Mouse (Mus musculus) liver, embryonic 13.5 days (tissue): ENCODE measurements around the gene Olfr970. TPM values are rescaled to one million over a fixed set of nuclear protein-coding genes. Genes with fewer than 3 reads are reported as not detected.
"Not testable (repeated sequence)": the region's sequence is repeated elsewhere in the genome, so short reads cannot be mapped to it uniquely, and the experiment has no call there.

Experiments used
- ATAC-seq: fragments of 200-750 bp; cut with Nextera tagmentation; 2 replicates; pipeline ENCODE4 v1.8.0; 2017; ENCODE audit warnings: low read depth, mild to moderate bottlenecking, moderate number of reproducible peaks, moderate library complexity
- DNase-seq: peaks from one replicate; pipeline ENCODE4 v3.0.0; 2022
- H3K27ac ChIP-seq: fragments of 300-500 bp; sonication (generic); 2 replicates; pipeline ENCODE4 v1.5.1; 2015; ENCODE audit warnings: moderate library complexity, mild to moderate bottlenecking, inconsistent platforms
- H3K27me3 ChIP-seq: fragments of 300-500 bp; sonication (generic); 2 replicates; pipeline ENCODE4 v1.6.1; 2015; ENCODE audit warnings: mild to moderate bottlenecking, inconsistent platforms
- H3K36me3 ChIP-seq: fragments of 300-500 bp; sonication (generic); 2 replicates; pipeline ENCODE4 v1.6.1; 2015; ENCODE audit warnings: mild to moderate bottlenecking, inconsistent platforms
- H3K4me1 ChIP-seq: fragments of 300-500 bp; sonication (generic); replicated peaks from 2 replicates; pipeline ENCODE4 v1.6.1; 2015; ENCODE audit warnings: inconsistent platforms
- H3K4me2 ChIP-seq: fragments of 300-500 bp; sonication (generic); 2 replicates; pipeline ENCODE4 v1.6.1; 2015; ENCODE audit warnings: inconsistent platforms, mild to moderate bottlenecking, moderate library complexity
- H3K4me3 ChIP-seq: fragments of 300-500 bp; sonication (generic); replicated peaks from 2 replicates; pipeline ENCODE4 v1.5.1; 2015; ENCODE audit warnings: mild to moderate bottlenecking, inconsistent platforms
- H3K9ac ChIP-seq: fragments of 300-500 bp; sonication (generic); 2 replicates; pipeline ENCODE4 v1.6.1; 2015; ENCODE audit warnings: mild to moderate bottlenecking, inconsistent platforms
- H3K9me3 ChIP-seq: fragments of 300-500 bp; sonication (generic); replicated peaks from 2 replicates; pipeline ENCODE4 v1.6.1; 2016; ENCODE audit warnings: inconsistent platforms
- WGBS: fragments of 180-500 bp; shearing (Covaris S2); methylation state at CpG from one replicate; pipeline ENCODE4 v1.1.7; 2015; ENCODE audit not compliant: insufficient replicate concordance; 5-methylcytosine and 5-hydroxymethylcytosine counted together
- polyA plus RNA-seq: library from polyadenylated mRNA; unstranded; fragments of >200 nt; fragmentation: Nextera tagmentation; extraction: Ambion mirVana; gene quantifications from 2 replicates; pipeline ENCODE4 v1.2.1, GENCODE M21; 2015

Gene Olfr970
- polyA plus RNA-seq, result not detected in 2 replicates

DNA sequence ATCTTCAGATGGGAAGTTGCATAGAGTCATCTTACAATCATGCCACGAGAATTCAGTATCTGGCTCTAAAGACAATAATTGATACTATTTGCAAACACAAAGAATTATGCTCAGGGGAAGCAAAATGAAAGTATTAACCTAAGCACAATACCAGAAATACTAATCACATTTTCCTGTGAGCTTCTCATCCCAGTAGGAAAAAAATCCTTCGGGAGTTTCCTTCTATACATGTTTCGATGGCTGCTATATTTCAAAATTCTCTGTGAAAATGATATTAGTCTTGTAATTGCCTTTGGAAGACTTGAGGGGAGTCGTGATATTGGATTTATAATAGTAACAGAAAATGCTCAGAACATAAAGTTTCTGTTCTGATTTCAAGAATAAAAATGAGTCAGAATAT, at the start of gene Olfr970:
Gene Olfr970 (plus strand): TSS at position 301 of the 400 bp plus-strand sequence.
- no peaks in the 10 kb centered on the region for H3K4me1 ChIP-seq
- no peak within 1 kb of the TSS for H3K4me2 ChIP-seq
- H3K27ac ChIP-seq, result no peak within 1 kb of the TSS
- H3K9me3 ChIP-seq, result no peaks in the 10 kb centered on the region
- H3K4me3 ChIP-seq, result no peak within 1 kb of the TSS
- ATAC-seq (no peak), DNase-seq (no peak)
- H3K9ac ChIP-seq, result no peak within 1 kb of the TSS
- WGBS, result 58% methylated on average over 4 of the region's 4 CpGs
- H3K36me3 ChIP-seq, result no peaks in the 10 kb centered on the region
- no peaks in the 10 kb centered on the region for H3K27me3 ChIP-seq

DNA sequence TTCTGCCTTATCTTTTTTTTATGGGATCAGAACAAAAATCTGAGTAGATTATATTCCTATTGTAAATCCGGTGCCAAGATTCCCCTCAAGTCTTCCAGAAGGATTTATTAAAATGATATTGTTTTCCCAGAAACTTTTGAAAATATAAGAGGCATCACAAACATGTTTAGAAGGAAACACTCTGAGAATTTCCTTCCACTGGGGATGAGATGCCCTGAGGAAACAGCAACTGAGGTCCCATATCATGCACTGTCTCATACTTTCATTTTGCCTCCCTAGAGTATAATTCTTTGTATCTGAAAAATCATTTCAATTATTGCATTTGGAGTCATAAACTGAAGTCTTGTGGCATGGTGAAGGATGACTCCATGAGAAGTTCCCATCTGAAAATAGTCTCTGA, 25.5 kb upstream of the Olfr970 start, which contains the start of gene Olfr968:
Gene Olfr968 (minus strand): TSS at position 101 of the 400 bp plus-strand sequence.
- Histone ChIP-seq H3K4me1 (no peaks in the 10 kb centered on the region), H3K9ac (no peak within 1 kb of the TSS), H3K27me3 (no peaks in the 10 kb centered on the region), H3K4me3 (no peak within 1 kb of the TSS), H3K4me2 (no peak within 1 kb of the TSS), H3K27ac (no peak within 1 kb of the TSS), H3K36me3 (no peaks in the 10 kb centered on the region), H3K9me3 (no peaks in the 10 kb centered on the region)
- WGBS, result 46% methylated on average over 1 of the region's 1 CpGs
- DNase-seq, result no peak
- ATAC-seq, result no peak

- Histone ChIP-seq H3K27ac (no peak within 1 kb of the TSS), H3K9me3 (no peaks in the 10 kb centered on the region), H3K4me3 (no peak within 1 kb of the TSS), H3K36me3 (no peaks in the 10 kb centered on the region), H3K27me3 (no peaks in the 10 kb centered on the region), H3K9ac (no peak within 1 kb of the TSS), H3K4me1 (no peaks in the 10 kb centered on the region), H3K4me2 (no peak within 1 kb of the TSS)
- DNase-seq (no peak), ATAC-seq (no peak)
- 45% methylated on average over 2 of the region's 2 CpGs for WGBS
Observed at GRCm38 (mm10) chr9:39790558-39790957, 18.1 kb upstream of the Olfr970 start, which contains the start of gene Olfr969. Gene Olfr969, plus strand, starts transcription at chr9:39790945.

DNA sequence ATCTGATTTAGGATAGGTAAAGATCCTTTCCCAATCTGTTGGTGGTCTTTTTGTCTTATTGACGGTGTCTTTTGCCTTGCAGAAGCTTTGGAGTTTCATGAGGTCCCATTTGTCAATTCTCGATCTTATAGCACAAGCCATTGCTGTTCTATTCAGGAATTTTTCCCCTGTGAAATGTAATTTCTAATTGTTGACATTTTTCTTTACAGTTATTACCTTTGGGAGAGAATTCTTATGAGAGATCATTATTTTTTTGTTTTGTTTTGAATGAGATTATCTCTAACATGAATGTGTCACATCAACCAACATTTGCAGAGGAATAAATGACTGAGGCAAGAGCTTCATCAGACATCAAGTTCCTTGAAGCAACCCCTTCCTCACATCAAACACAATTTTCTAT, 27.9 kb downstream of the Olfr970 start, which contains the start of gene Olfr971:
Gene Olfr971 (plus strand): TSS at position 301 of the 400 bp plus-strand sequence.
- not testable (repeated sequence) for H3K9me3 ChIP-seq, H3K4me3 ChIP-seq, H3K4me1 ChIP-seq, H3K4me2 ChIP-seq, H3K27ac ChIP-seq, DNase-seq, H3K36me3 ChIP-seq, H3K9ac ChIP-seq, H3K27me3 ChIP-seq, ATAC-seq
- WGBS, result 49% methylated on average over 2 of the region's 2 CpGs

DNA sequence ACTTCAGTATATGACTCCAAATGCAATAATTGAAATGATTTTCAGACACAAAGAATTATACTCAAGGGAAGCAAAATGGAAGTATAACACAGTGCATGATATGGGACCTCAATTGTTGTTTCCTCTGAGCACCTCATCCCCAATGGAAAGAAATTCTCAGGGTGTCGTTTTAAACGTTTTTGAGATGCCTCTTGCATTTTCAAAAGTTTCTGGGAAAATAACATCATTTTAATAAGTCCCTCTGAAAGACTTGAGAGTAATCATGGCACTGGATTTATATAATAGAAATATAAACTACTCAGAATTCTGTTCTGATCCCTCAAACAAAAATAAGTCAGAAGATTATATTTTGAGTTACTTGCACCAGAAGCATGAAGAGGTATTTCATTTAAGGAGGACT, 57.5 kb downstream of the Olfr970 start, which contains the start of gene Olfr972:
Gene Olfr972 (plus strand): TSS at position 301 of the 400 bp plus-strand sequence.
- no peak within 1 kb of the TSS for H3K4me3 ChIP-seq
- no peaks in the 10 kb centered on the region for H3K4me1 ChIP-seq
- WGBS, result 39% methylated on average over 2 of the region's 2 CpGs
- no peak for ATAC-seq
- H3K9me3 ChIP-seq, result no peaks in the 10 kb centered on the region
- H3K9ac ChIP-seq, result no peak within 1 kb of the TSS
- no peaks in the 10 kb centered on the region for H3K27me3 ChIP-seq
- no peak for DNase-seq
- no peak within 1 kb of the TSS for H3K27ac ChIP-seq
- no peaks in the 10 kb centered on the region for H3K36me3 ChIP-seq
- no peak within 1 kb of the TSS for H3K4me2 ChIP-seq

Other genes starting within 250 kb of the Olfr970 start
- not detected in 2 replicates for gene Olfr959, start 233.3 kb upstream of the Olfr970 start, polyA plus RNA-seq
- gene AW551984, start 204.5 kb upstream of the Olfr970 start, polyA plus RNA-seq, result 3.6 and 3.9 TPM in 2 replicates
- gene Olfr148, start 198.2 kb upstream of the Olfr970 start, polyA plus RNA-seq, result not detected in 2 replicates
- not detected in 2 replicates for gene Olfr960, start 187.5 kb upstream of the Olfr970 start, polyA plus RNA-seq
- not detected in 2 replicates for gene Olfr961, start 163.8 kb upstream of the Olfr970 start, polyA plus RNA-seq
- gene Olfr963, start 141.7 kb upstream of the Olfr970 start, polyA plus RNA-seq, result not detected in 2 replicates
- not detected in 2 replicates for gene Olfr149, start 101.7 kb upstream of the Olfr970 start, polyA plus RNA-seq
- not detected in 2 replicates for gene Olfr965, start 97.5 kb upstream of the Olfr970 start, polyA plus RNA-seq
- not detected in 2 replicates for gene Olfr150, start 77.9 kb upstream of the Olfr970 start, polyA plus RNA-seq
- not detected in 2 replicates for gene Olfr967, start 62.6 kb upstream of the Olfr970 start, polyA plus RNA-seq
- not detected in 2 replicates for gene Olfr968, start 25.6 kb upstream of the Olfr970 start, polyA plus RNA-seq
- not detected in 2 replicates for gene Olfr969, start 17.9 kb upstream of the Olfr970 start, polyA plus RNA-seq
- not detected in 2 replicates for gene Olfr971, start 28.0 kb downstream of the Olfr970 start, polyA plus RNA-seq
- not detected in 2 replicates for gene Olfr972, start 57.6 kb downstream of the Olfr970 start, polyA plus RNA-seq
- not detected in 2 replicates for gene Olfr229, start 98.5 kb downstream of the Olfr970 start, polyA plus RNA-seq
- not detected in 2 replicates for gene Olfr974, start 128.6 kb downstream of the Olfr970 start, polyA plus RNA-seq
- not detected in 2 replicates for gene Olfr975, start 143.2 kb downstream of the Olfr970 start, polyA plus RNA-seq
- gene Olfr976, start 152.3 kb downstream of the Olfr970 start, polyA plus RNA-seq, result not detected in 2 replicates
- gene Olfr978, start 183.3 kb downstream of the Olfr970 start, polyA plus RNA-seq, result not detected in 2 replicates
- gene Olfr979, start 194.6 kb downstream of the Olfr970 start, polyA plus RNA-seq, result not detected in 2 replicates
- gene Olfr980, start 200.7 kb downstream of the Olfr970 start, polyA plus RNA-seq, result not detected in 2 replicates
- not detected in 2 replicates for gene Olfr981, start 212.6 kb downstream of the Olfr970 start, polyA plus RNA-seq